In genomic region chr15:101077001-101077812, GRCm38 (mm10) we compare ENCODE assay signal across 8 mouse cellular contexts. TPM values are rescaled to one million over a fixed set of nuclear protein-coding genes. Genes with fewer than 3 reads are reported as not detected.
DNase-seq lines count a peak whose midpoint lies in the region; ATAC-seq and TF ChIP-seq lines count a peak whose summit lies in the region.

No protein-coding gene starts in this region.

- H3K27me3 ChIP-seq in embryonic facial prominence, embryonic 15.5 days, result peaks cover 9% of the 10 kb centered on the region; the same call in 1 of the 2 replicates
- H3K27me3 ChIP-seq in midbrain, embryonic 15.5 days (replicated peaks), result peaks cover 7% of the 10 kb centered on the region

- no peak for DNase-seq in left cerebral cortex, adult 2 months (ENCODE audit: extremely low spot score in 1 of 2, low spot score in 2 of 2)
- no peak for DNase-seq in left cerebral cortex, postnatal 10 days (ENCODE audit: extremely low spot score in 1 of 2, low spot score in 2 of 2)
- DNase-seq in kidney, adult 9 months, result peak; percentile 44
- DNase-seq in urinary bladder, postnatal 4 days (ENCODE audit: low spot score in 2 of 2), result no peak
- DNase-seq in urinary bladder, postnatal 10 days (ENCODE audit: low spot score), result no peak

- peak overlapping the region; percentile 50 for H3K4me3 ChIP-seq in left cerebral cortex, adult 2 months
- H3K4me3 ChIP-seq in embryonic facial prominence, embryonic 15.5 days (replicated peaks), result peak overlapping the region; percentile 66
- H3K4me3 ChIP-seq in midbrain, embryonic 15.5 days, result peak overlapping the region; percentile 60

- no peak for TF ChIP-seq CTCF in left cerebral cortex, adult 2 months (IDR thresholded peaks at IDR 0.05)

- H3K9me3 ChIP-seq in embryonic facial prominence, embryonic 15.5 days (replicated peaks), result no peaks in the 10 kb centered on the region
- no peaks in the 10 kb centered on the region for H3K9me3 ChIP-seq in midbrain, embryonic 15.5 days

- no peak for ATAC-seq in embryonic facial prominence, embryonic 15.5 days (ENCODE audit: insufficient number of reproducible peaks, low FRiP score, low TSS enrichment, low read depth)
- ATAC-seq in midbrain, embryonic 15.5 days (replicated peaks), result peak; percentile 12
- no peak for ATAC-seq in erythroid progenitor cell, adult 5-6 weeks (replicated peaks; ENCODE audit: low FRiP score, poor library complexity, severe bottlenecking)

- H3K4me1 ChIP-seq in embryonic facial prominence, embryonic 15.5 days, result peaks cover 69% of the 10 kb centered on the region
- peaks cover 33% of the 10 kb centered on the region for H3K4me1 ChIP-seq in midbrain, embryonic 15.5 days

- H3K36me3 ChIP-seq in embryonic facial prominence, embryonic 15.5 days, result no peaks in the 10 kb centered on the region
- no peaks in the 10 kb centered on the region for H3K36me3 ChIP-seq in midbrain, embryonic 15.5 days (replicated peaks)

- H3K27ac ChIP-seq in left cerebral cortex, adult 2 months, result no peak overlapping the region
- H3K27ac ChIP-seq in embryonic facial prominence, embryonic 15.5 days (replicated peaks), result peak overlapping the region; percentile 73; the same call in 1 of the 2 replicates
- peak overlapping the region; percentile 46 for H3K27ac ChIP-seq in midbrain, embryonic 15.5 days

- H3K4me2 ChIP-seq in embryonic facial prominence, embryonic 15.5 days (replicated peaks), result peak overlapping the region; percentile 88
- H3K4me2 ChIP-seq in midbrain, embryonic 15.5 days, result peak overlapping the region; percentile 82

- WGBS in embryonic facial prominence, embryonic 15.5 days, result 5% methylated on average over 34 of the region's 34 CpGs
- WGBS in midbrain, embryonic 15.5 days, result under 1% methylated on average over 34 of the region's 34 CpGs

- H3K9ac ChIP-seq in embryonic facial prominence, embryonic 15.5 days, result peak overlapping the region; percentile 69
- H3K9ac ChIP-seq in midbrain, embryonic 15.5 days, result peak overlapping the region; percentile 50

- intact Hi-C loops in left cerebral cortex, adult 2 months (cut with DNase I), result no loop called here
- intact Hi-C loops in left cerebral cortex, postnatal 10 days (cut with DNase I), result no loop called here

RNA-seq across cellular contexts. Expression of gene Fignl2, which starts 1.2 kb away (rescaled TPM):
- total RNA-seq in left cerebral cortex, adult 2 months (2021), result 1 to 10 TPM; 1.2 to 1.4 TPM
- 1 to 10 TPM; 1.0 to 1.1 TPM for total RNA-seq in left cerebral cortex, postnatal 10 days (2021)
- polyA plus RNA-seq in embryonic facial prominence, embryonic 15.5 days (2015; fragmentation: Nextera tagmentation; extraction: Ambion mirVana), result 0.19 and 0.21 TPM in 2 replicates
- polyA plus RNA-seq in midbrain, embryonic 15.5 days (2015; fragmentation: Nextera tagmentation; extraction: Ambion mirVana), result 0.09 TPM in 1 of 2 replicates, not detected in the other
- not detected in 2 replicates for total RNA-seq in erythroid progenitor cell, adult 5-6 weeks (2015; ENCODE audit: low replicate concordance)
- not detected in 2 replicates for total RNA-seq in erythroid progenitor cell, adult 5-6 weeks (2017; ENCODE audit: low replicate concordance)

RNA-seq across cellular contexts. Expression of gene Gm47841, which starts 30.0 kb away (rescaled TPM):
- total RNA-seq in left cerebral cortex, adult 2 months (2021), result not detected
- under 1 TPM in 1 of 2 experiments, not detected in 1; 0.32 TPM for total RNA-seq in left cerebral cortex, postnatal 10 days (2021)
- not detected in 2 replicates for polyA plus RNA-seq in embryonic facial prominence, embryonic 15.5 days (2015; fragmentation: Nextera tagmentation; extraction: Ambion mirVana)
- not detected in 2 replicates for polyA plus RNA-seq in midbrain, embryonic 15.5 days (2015; fragmentation: Nextera tagmentation; extraction: Ambion mirVana)
- not detected in 2 replicates for total RNA-seq in erythroid progenitor cell, adult 5-6 weeks (2015; ENCODE audit: low replicate concordance)
- total RNA-seq in erythroid progenitor cell, adult 5-6 weeks (2017; ENCODE audit: low replicate concordance), result not detected in 2 replicates

RNA-seq across cellular contexts. Expression of gene Ankrd33, which starts 38.3 kb away (rescaled TPM):
- total RNA-seq in left cerebral cortex, adult 2 months (2021), result not detected
- not detected for total RNA-seq in left cerebral cortex, postnatal 10 days (2021)
- polyA plus RNA-seq in embryonic facial prominence, embryonic 15.5 days (2015; fragmentation: Nextera tagmentation; extraction: Ambion mirVana), result not detected in 2 replicates
- not detected in 2 replicates for polyA plus RNA-seq in midbrain, embryonic 15.5 days (2015; fragmentation: Nextera tagmentation; extraction: Ambion mirVana)
- not detected in 2 replicates for total RNA-seq in erythroid progenitor cell, adult 5-6 weeks (2015; ENCODE audit: low replicate concordance)
- total RNA-seq in erythroid progenitor cell, adult 5-6 weeks (2017; ENCODE audit: low replicate concordance), result not detected in 2 replicates

RNA-seq across cellular contexts. Expression of gene Acvrl1, which starts 51.1 kb away (rescaled TPM):
- total RNA-seq in left cerebral cortex, adult 2 months (2021), result 10 to 100 TPM; 13.8 to 15.1 TPM
- total RNA-seq in left cerebral cortex, postnatal 10 days (2021), result 10 to 100 TPM; 13.1 TPM
- polyA plus RNA-seq in embryonic facial prominence, embryonic 15.5 days (2015; fragmentation: Nextera tagmentation; extraction: Ambion mirVana), result 17.5 and 19.6 TPM in 2 replicates
- polyA plus RNA-seq in midbrain, embryonic 15.5 days (2015; fragmentation: Nextera tagmentation; extraction: Ambion mirVana), result 8.6 and 8.7 TPM in 2 replicates
- total RNA-seq in erythroid progenitor cell, adult 5-6 weeks (2015; ENCODE audit: low replicate concordance), result 1.1 and 23.1 TPM in 2 replicates
- total RNA-seq in erythroid progenitor cell, adult 5-6 weeks (2017; ENCODE audit: low replicate concordance), result 0.08 and 1.3 TPM in 2 replicates
